Mouse (Mus musculus): ENCODE measurements around the gene Lrrc4b. TPM values are rescaled to one million over a fixed set of nuclear protein-coding genes. Genes with fewer than 3 reads are reported as not detected.

Lrrc4b gene
- 229 and 267 TPM in 2 replicates for polyA plus RNA-seq (2012; rRNA removed)

DNA sequence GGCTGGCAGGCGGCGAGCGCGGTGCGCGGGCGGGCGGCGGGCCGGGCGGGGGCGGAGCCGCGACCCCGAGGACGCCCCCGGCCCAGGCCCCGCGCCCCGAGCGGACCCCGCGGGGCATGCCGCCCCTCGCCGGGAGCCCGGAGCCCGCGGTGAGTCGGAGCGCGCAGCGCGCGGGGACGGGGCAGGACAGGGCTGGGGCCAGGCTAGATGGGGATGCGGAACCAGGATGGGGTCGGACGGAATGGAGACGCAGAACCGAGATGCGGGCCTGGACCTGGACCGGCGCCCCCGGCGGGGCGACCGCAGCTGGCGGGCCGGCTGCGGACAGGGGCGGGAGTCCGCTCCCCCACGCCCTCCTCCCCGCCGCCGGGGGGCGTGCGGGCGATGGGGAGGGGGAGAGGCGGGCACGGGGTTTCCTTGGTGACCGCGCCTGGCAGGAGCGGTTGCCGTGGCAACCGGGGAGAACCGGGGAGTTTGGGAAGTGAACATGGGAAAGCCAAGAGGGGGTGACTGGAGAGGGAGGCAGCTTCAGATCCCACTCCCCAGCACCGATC is at the start of gene Lrrc4b:
Gene Lrrc4b (plus strand): TSS at position 51 of the 554 bp plus-strand sequence.

DNA sequence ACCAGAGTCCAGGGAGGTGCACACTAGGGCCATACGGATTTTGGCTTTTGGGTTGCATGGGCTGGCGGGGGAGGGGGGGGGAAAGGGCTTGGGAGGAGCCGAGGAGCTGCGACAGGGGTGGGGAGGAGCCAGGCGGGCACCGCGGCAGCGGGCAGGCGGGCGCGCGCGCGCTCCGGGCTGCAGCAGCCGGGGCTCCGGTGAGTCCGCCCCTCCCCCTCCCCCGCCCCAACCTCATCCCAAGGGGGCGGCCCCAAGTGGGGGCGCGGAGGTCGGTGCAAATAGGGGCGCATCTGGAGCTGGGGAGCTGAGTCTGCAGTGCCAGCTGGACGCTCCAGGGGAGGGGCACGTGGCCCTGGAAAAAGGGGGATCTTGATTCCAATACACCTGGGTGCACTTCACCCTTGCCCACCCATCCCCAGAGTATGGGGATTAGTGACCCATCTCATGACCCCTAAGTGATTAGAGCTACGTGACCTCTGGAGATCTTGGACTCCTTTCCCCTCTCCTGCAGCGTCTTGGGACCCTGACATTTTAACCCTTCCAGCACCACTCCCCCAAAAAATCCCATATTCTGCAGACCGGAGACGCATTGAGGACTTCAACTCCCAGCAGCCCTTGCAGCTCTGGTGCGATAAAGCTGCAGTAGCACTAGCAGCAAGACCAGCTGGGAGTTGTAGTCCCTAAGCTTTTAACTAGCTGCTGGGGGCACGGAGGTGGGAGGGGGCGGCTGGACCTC is 44.7 kb upstream of the Lrrc4b start, which contains the start of gene Syt3:
Gene Syt3 (plus strand): TSS at position 123 of the 736 bp plus-strand sequence.

DNA sequence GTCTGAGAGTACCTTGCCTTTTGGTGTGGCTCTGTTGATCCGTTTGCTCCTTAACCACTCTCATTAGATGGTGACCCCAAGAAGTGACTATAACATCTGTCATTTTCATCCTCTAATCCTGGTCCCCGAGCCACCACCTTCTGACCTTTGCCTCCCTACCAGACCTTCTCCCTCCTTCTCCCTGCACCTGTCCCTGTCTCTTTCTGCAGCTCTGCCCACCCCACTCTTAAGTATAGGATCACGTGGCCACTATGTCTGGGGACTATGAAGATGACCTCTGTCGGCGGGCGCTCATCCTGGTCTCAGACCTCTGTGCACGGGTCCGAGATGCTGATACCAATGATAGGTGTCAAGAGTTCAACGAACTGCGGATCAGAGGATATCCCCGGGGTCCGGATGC is 43.1 kb upstream of the Lrrc4b start, which contains the start of gene 1700008O03Rik:
Gene 1700008O03Rik (minus strand): TSS at position 101 of the 400 bp plus-strand sequence.

DNA sequence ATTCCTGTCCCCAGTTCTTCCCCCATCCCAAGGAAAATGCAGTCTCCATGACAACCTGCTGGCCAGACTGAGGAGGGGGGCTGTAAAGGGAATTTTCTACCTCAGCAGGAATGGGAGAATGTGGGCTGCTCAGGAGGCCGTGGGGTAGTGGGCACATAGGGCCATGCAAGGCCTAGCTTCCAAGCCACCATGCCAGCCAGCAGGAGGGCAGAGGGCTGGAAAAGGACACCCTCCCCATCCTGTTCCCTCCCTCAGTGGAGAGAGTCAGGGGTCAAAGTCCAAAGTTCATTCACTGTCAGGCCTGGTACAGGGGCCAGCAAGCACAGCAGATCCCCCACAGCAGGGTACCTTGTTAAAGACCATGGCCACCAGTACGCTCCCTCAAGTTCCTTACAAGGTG is 36.3 kb downstream of the Lrrc4b start, which contains the start of gene Aspdh:
Gene Aspdh (plus strand): TSS at position 281 of the 400 bp plus-strand sequence.

DNA sequence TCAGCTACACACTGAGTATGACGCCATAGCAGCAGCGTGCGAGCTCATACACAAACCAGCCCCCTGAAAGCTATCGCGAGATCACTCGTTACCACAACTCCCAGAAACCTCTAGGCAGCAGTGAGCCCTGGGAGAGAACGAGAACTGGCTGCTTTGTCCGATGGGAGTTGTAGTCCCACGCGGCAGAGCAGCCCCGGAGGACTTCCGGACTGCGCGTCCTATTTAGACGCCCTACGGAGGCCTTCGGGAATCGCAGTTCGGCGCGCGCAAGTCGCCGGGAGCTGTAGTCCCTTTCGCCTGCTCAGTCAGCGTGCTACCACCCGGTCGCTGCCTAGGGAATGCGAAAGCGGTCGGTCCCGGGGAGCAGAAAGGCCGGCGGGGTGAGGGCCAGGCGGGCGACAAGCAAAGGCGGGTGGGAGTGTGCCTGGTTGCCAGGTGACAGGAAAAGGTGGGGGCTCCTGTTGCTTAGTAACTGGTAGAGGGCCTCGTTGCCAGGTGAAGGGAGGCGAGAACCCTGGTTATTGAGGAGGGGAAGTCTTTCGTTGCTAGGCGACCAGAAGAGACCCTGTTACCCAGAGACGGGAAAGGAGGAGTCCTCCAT is 39.1 kb downstream of the Lrrc4b start, which contains the start of gene Josd2:
Gene Josd2 (plus strand): TSS at position 170 of the 601 bp plus-strand sequence.

DNA sequence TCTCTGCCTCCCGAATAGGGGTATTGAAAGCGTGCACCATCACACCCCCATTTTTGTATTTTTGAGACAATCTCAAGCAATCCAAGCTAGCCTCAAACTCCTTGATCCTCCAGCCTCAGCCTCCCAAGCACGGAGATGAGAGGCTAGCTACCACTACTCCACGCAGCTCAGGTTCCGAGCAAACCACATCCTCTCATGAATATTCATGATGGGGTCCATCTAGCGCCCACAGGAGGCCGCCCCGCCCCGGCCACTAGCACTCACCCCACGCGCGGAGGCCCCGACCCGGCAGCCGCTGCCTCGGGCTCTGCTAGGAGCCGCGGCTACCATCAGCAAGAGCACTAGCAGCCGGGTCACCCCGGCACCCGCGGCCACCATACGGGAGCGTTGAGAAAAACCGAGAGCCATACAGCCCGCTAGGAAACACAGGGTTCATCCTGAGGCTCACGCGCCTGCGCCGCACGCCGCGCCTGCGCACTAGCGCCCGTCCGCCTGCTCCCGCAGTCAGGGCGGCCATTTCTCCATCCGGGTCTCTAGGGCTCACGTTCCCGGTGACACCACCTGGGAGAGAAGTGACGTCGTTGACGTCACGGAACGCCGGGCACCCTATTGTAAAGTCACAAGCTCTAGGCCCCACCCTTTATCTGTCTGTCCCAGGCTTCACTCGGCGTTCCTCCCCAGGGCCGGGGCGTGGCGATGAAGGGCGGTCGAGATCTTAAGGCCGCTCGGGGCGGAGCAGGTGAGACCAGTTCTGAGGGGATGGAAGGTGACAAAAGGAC is 67.4 kb downstream of the Lrrc4b start, which contains the start of the genes Emc10 and Fam71e1:
Gene Emc10 (minus strand): TSS at position 538 of the 779 bp plus-strand sequence.
Gene Fam71e1 (plus strand): TSS at position 590 of the 779 bp plus-strand sequence.

Other genes with a start within 250 kb of the Lrrc4b start
- gene Klk1b24, start 240.8 kb upstream of the Lrrc4b start, polyA plus RNA-seq (2012; rRNA removed) = not detected in 2 replicates
- not detected in 2 replicates for gene Klk1b3, start 230.8 kb upstream of the Lrrc4b start, polyA plus RNA-seq (2012; rRNA removed)
- not detected in 2 replicates for gene Klk1b4, start 221.6 kb upstream of the Lrrc4b start, polyA plus RNA-seq (2012; rRNA removed)
- not detected in 2 replicates for gene Klk1b5, start 213.1 kb upstream of the Lrrc4b start, polyA plus RNA-seq (2012; rRNA removed)
- gene Klk1, start 203.7 kb upstream of the Lrrc4b start, polyA plus RNA-seq (2012; rRNA removed) = not detected in 2 replicates
- gene Gm36864, start 192.8 kb upstream of the Lrrc4b start, polyA plus RNA-seq (2012; rRNA removed) = not detected in 2 replicates
- gene 1700028J19Rik, start 182.3 kb upstream of the Lrrc4b start, polyA plus RNA-seq (2012; rRNA removed) = 1.3 and 1.7 TPM in 2 replicates
- gene 2410002F23Rik, start 182.3 kb upstream of the Lrrc4b start, polyA plus RNA-seq (2012; rRNA removed) = 296 and 311 TPM in 2 replicates
- not detected in 2 replicates for gene Acp4, start 171.6 kb upstream of the Lrrc4b start, polyA plus RNA-seq (2012; rRNA removed)
- not detected in 2 replicates for gene Gm15517, start 167.6 kb upstream of the Lrrc4b start, polyA plus RNA-seq (2012; rRNA removed)
- gene Clec11a, start 122.1 kb upstream of the Lrrc4b start, polyA plus RNA-seq (2012; rRNA removed) = 2.7 and 7.5 TPM in 2 replicates
- 23.2 and 35.2 TPM in 2 replicates for gene Shank1, start 118.8 kb upstream of the Lrrc4b start, polyA plus RNA-seq (2012; rRNA removed)
- gene Syt3, start 44.9 kb upstream of the Lrrc4b start, polyA plus RNA-seq (2012; rRNA removed) = 55.4 and 56.4 TPM in 2 replicates
- gene 1700008O03Rik, start 43.2 kb upstream of the Lrrc4b start, polyA plus RNA-seq (2012; rRNA removed) = 4.7 and 5.2 TPM in 2 replicates
- gene Aspdh, start 36.4 kb downstream of the Lrrc4b start, polyA plus RNA-seq (2012; rRNA removed) = 13.8 and 16.1 TPM in 2 replicates
- gene Josd2, start 39.0 kb downstream of the Lrrc4b start, polyA plus RNA-seq (2012; rRNA removed) = 75.4 and 77.8 TPM in 2 replicates
- 210 and 223 TPM in 2 replicates for gene Emc10, start 67.5 kb downstream of the Lrrc4b start, polyA plus RNA-seq (2012; rRNA removed)
- gene Fam71e1, start 67.6 kb downstream of the Lrrc4b start, polyA plus RNA-seq (2012; rRNA removed) = 25.2 and 26.6 TPM in 2 replicates
- 0.04 and 0.19 TPM in 2 replicates for gene Mybpc2, start 95.6 kb downstream of the Lrrc4b start, polyA plus RNA-seq (2012; rRNA removed)
- 0.04 and 0.09 TPM in 2 replicates for gene Spib, start 103.1 kb downstream of the Lrrc4b start, polyA plus RNA-seq (2012; rRNA removed)
- 24.0 and 24.6 TPM in 2 replicates for gene Pold1, start 119.8 kb downstream of the Lrrc4b start, polyA plus RNA-seq (2012; rRNA removed)
- 55.4 and 59.4 TPM in 2 replicates for gene Nr1h2, start 124.9 kb downstream of the Lrrc4b start, polyA plus RNA-seq (2012; rRNA removed)
- 0.19 and 0.27 TPM in 2 replicates for gene Napsa, start 143.4 kb downstream of the Lrrc4b start, polyA plus RNA-seq (2012; rRNA removed)
- gene Kcnc3, start 161.6 kb downstream of the Lrrc4b start, polyA plus RNA-seq (2012; rRNA removed) = 14.7 and 17.8 TPM in 2 replicates
- 2.2 and 2.8 TPM in 2 replicates for gene Myh14, start 241.8 kb downstream of the Lrrc4b start, polyA plus RNA-seq (2012; rRNA removed)